Mouse (Mus musculus) macrophage (primary cell): ENCODE data around the gene Nova1. TPM values are rescaled to one million over a fixed set of nuclear protein-coding genes. Genes with fewer than 3 reads are reported as not detected.

Source experiments
- H3K27ac ChIP-seq: fragments of 350-480 bp; formaldehyde crosslinking; 2 replicates; pipeline ENCODE4 v1.9.0; 2021
- H3K36me3 ChIP-seq: fragments of 350-480 bp; formaldehyde crosslinking; 2 replicates; pipeline ENCODE4 v1.9.0; 2021; ENCODE audit errors: inconsistent target
- H3K4me3 ChIP-seq: fragments of 350-480 bp; formaldehyde crosslinking; 2 replicates; pipeline ENCODE4 v1.9.0; 2021; ENCODE audit errors: inconsistent target
- H3K79me2 ChIP-seq: fragments of 350-480 bp; formaldehyde crosslinking; 2 replicates; pipeline ENCODE4 v1.9.0; 2021; ENCODE audit errors: inconsistent target
- WGBS: methylation state at CpG from one replicate; pipeline ENCODE4 v1.1.7; 2026; ENCODE audit warnings: inconsistent platforms; ENCODE audit not compliant: missing documents; 5-methylcytosine and 5-hydroxymethylcytosine counted together
- polyA plus RNA-seq: library from polyadenylated mRNA; stranded (reverse); fragments of 250-400 nt; gene quantifications from 3 replicates; pipeline ENCODE4 v1.2.4, GENCODE M21; 2018; ENCODE audit warnings: inconsistent platforms
- total RNA-seq, 78 experiments: library from RNA; depleted of rRNA; stranded (reverse); fragments of 250-400 nt; gene quantifications; 1 replicate in 9 of 78; 2 replicates in 24 of 78; 3 replicates in 43 of 78; 4 replicates in 2 of 78; pipeline ENCODE4 v1.2.4; 2018; ENCODE audit warnings: inconsistent platforms in 56 of 78

Gene Nova1
- total RNA-seq (2018; cell fraction: chromatin; rRNA removed) = under 1 TPM in 1 of 26 experiments, not detected in 25; 0.19 TPM
- total RNA-seq (2018; cell fraction: cytosol; rRNA removed) = not detected
- total RNA-seq (2018; cell fraction: nucleus; rRNA removed) = not detected
- polyA plus RNA-seq = not detected in 3 replicates

- no peak within 1 kb of the TSS for H3K27ac ChIP-seq
- H3K79me2 ChIP-seq = no peaks in the 10 kb centered on the region
- H3K4me3 ChIP-seq = no peak within 1 kb of the TSS
- no peaks in the 10 kb centered on the region for H3K36me3 ChIP-seq
- WGBS = 2% methylated on average over 50 of the region's 68 CpGs
Measured at GRCm38 (mm10) chr12:46818856-46819347, at the start of gene Nova1. TSS of gene Nova1 (minus strand) at chr12:46818929.

DNA sequence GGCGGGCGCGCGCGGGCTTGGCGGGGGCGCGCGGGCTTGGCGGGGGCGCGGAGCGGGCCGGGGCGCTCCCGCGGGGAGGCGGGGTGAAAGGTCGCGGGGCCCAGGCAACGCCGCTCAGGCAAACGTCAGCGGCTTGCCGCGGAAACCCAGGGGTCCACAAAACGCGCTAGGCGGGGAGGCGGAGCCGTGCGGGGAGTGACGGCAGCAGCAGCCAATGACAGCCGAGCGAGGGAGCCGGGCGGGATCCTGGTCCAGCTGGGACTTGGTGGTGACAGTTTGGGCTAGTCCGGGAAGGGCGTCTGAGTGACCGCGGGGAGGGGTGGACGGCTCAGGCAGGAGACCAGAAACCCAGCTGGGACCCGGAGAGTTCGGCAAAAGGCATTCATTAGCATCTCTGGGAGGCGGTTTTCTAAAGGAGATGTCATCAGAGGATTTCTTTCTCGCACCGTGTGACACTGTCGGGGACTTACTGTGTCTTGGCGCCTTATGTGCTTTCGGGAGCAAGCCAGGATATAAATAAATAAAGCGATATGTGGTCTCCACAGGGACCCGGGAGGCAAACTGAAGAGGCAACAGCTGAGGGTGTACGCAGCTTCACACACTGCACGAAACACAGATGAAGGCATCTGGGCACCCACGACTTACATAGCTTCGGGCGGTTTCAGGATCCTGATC lies 756 bp upstream of the Nova1 start:
- no peaks in the 10 kb centered on the region for H3K36me3 ChIP-seq
- WGBS = 2% methylated on average over 51 of the region's 57 CpGs
- no peak overlapping the region for H3K27ac ChIP-seq
- H3K4me3 ChIP-seq = no peak overlapping the region
- no peaks in the 10 kb centered on the region for H3K79me2 ChIP-seq

GRCm38 (mm10) chr12:46818021-46818855 lies 491 bp downstream of the Nova1 start:
- H3K36me3 ChIP-seq = no peaks in the 10 kb centered on the region
- H3K79me2 ChIP-seq = no peaks in the 10 kb centered on the region
- WGBS = 2% methylated on average over 55 of the region's 61 CpGs
- H3K27ac ChIP-seq = no peak overlapping the region
- H3K4me3 ChIP-seq = no peak overlapping the region

- Histone ChIP-seq H3K36me3 (no peaks in the 10 kb centered on the region), H3K79me2 (no peaks in the 10 kb centered on the region), H3K4me3 (no peak overlapping the region), H3K27ac (no peak overlapping the region)
- 32% methylated on average over 14 of the region's 14 CpGs for WGBS
Measured at GRCm38 (mm10) chr12:46817211-46817803, 1.4 kb downstream of the Nova1 start.

GRCm38 (mm10) chr12:46816291-46816690 lies 2.4 kb downstream of the Nova1 start:
- Histone ChIP-seq H3K27ac (no peak overlapping the region), H3K79me2 (no peaks in the 10 kb centered on the region)
- WGBS = 93% methylated on average over 3 of the region's 3 CpGs

GRCm38 (mm10) chr12:46815697-46816096 lies 3.0 kb downstream of the Nova1 start:
- Histone ChIP-seq H3K27ac (no peak overlapping the region), H3K36me3 (no peaks in the 10 kb centered on the region), H3K79me2 (no peaks in the 10 kb centered on the region), H3K4me3 (no peak overlapping the region)
- 92% methylated on average over 5 of the region's 5 CpGs for WGBS

More at GRCm38 (mm10) chr12:46816291-46816690, 2.4 kb downstream of the Nova1 start:
- Histone ChIP-seq H3K36me3 (no peaks in the 10 kb centered on the region), H3K4me3 (no peak overlapping the region)

- no peaks in the 10 kb centered on the region for H3K79me2 ChIP-seq
- 95% methylated on average over 4 of the region's 4 CpGs for WGBS
- no peak overlapping the region for H3K27ac ChIP-seq
Measured at GRCm38 (mm10) chr12:46814820-46815219, 3.9 kb downstream of the Nova1 start.

DNA sequence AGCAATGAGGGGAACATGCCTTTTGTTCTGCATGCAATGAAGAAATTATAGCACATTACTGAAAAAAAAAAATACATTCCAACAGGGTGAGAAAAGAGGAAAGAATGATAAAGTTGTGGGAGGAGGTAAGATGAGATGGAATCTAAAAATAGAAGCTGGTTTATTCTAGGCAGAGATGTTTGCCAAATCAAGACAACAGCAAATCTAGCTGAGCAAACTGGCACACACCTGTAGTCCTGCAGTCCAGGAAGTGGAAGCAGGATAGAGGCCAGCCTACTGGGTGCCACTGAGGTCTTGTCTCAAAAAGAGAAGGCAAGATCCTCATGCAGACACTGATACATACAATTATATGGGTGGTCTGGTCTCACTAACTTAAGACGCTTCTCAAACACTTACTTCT lies 17.4 kb downstream of the Nova1 start:
- no peak overlapping the region for H3K4me3 ChIP-seq
- H3K36me3 ChIP-seq = no peaks in the 10 kb centered on the region
- no peak overlapping the region for H3K27ac ChIP-seq
- H3K79me2 ChIP-seq = no peaks in the 10 kb centered on the region
- 100% methylated on average over 1 of the region's 1 CpGs for WGBS

More at GRCm38 (mm10) chr12:46814820-46815219, 3.9 kb downstream of the Nova1 start:
- Histone ChIP-seq H3K36me3 (no peaks in the 10 kb centered on the region), H3K4me3 (no peak overlapping the region)

DNA sequence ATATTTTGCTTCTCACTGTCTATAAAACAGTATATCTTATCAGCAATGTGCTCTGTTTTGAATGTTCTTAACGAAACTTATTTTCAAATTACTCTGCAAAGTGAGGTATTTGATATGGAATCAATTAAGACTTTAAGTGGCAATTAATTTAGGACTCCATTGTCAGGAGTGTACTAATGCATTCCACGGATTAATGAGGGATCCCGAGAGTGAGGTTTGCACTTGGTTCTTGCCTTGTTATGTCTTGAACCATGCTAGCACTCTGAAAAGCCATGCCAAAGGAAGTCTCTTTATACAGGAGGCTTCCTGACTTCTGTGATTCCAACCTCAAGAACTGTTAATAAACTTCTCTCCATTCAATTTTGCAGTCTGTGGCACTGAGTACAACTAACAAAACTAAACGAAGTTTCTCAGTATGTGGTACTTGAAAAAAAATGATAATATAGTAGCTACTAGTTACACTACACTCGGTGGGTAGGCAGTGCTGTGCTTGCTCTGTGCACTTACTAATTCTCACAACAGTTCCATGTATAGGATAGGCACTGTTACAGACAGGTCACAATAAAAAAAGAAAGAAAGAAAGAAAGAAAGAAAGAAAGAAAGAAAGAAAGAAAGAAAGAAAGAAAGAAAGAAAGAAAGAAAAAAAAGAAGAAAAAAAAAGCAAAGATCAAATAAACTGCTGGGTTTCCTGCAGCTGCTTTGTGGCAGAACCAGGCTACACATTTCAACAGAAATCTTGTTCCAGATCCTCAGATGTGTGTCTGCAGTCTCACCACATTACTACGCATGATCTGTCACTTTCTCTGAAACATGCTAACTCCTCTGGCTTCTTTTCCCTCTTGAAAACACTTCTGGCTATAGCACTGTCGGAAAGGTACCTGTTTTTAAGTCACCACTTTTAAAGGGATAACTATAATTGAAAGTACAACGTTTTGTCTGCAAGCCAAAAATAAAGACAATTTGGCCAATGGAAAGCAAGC lies 36.1 kb downstream of the Nova1 start:
- Histone ChIP-seq H3K4me3 (no peak overlapping the region), H3K27ac (no peak overlapping the region), H3K36me3 (no peaks in the 10 kb centered on the region), H3K79me2 (no peaks in the 10 kb centered on the region)
- WGBS = 69% methylated on average over 8 of the region's 8 CpGs

DNA sequence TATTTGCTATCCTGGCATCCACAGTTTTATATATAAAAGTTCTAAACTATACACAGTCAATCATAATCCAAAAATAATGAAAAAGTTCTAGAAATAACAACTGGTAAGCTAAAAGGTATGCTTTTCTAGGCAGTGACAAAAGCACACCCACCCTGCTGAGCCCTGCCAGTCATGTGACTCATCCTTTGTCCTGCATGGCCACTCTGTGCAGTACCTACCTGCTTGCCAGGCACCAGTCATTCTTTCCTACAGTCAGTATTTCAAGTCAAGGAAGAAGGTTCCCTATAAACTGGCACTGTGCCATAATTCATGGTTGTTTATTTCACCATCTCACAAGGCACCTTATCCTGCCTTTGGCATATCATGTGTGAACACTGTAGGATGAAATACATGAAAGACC lies 37.2 kb downstream of the Nova1 start:
- no peak overlapping the region for H3K27ac ChIP-seq
- H3K36me3 ChIP-seq = no peaks in the 10 kb centered on the region
- no peak overlapping the region for H3K4me3 ChIP-seq
- H3K79me2 ChIP-seq = no peaks in the 10 kb centered on the region

DNA sequence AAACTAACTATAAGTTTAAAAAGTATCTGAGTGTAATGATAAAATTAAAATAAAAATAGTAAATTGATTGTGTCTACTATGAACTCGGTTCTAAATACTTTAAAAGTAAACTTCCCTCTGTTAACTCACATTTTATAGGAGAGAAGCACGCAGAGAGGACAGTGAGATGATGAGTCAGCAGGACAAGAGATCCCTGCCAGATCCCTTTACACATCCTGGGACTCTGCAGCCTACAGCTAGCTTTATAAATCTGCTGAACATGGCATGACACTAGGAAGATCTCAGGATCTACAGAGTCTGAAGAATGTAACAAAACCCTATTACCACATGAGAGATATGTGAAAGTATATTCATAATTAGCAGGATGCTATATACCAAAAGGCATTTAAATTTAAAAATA lies 37.7 kb downstream of the Nova1 start:
- H3K36me3 ChIP-seq = no peaks in the 10 kb centered on the region
- H3K79me2 ChIP-seq = no peaks in the 10 kb centered on the region
- no peak overlapping the region for H3K4me3 ChIP-seq
- WGBS = 56% methylated on average over 2 of the region's 2 CpGs
- no peak overlapping the region for H3K27ac ChIP-seq

DNA sequence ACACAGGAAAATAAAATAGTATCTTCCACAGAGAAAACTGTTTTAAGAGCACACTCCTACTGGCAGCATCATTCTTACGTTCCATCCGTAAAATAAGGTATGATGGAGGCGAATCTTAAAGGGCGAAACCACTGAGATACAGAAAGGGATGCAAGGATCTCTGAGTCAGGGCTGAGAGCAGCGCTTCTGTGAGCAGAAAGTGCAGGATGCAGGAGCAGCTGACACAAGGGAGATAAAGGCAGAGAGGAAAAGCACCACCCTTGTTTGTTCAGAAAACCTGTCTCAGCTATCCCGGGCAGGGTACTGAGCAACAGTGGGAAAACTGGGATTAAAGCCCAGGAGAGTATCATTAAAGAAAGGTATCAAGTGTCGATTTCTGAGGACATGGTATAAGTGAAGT lies 59.3 kb downstream of the Nova1 start:
- H3K36me3 ChIP-seq = no peaks in the 10 kb centered on the region
- 67% methylated on average over 7 of the region's 7 CpGs for WGBS
- H3K27ac ChIP-seq = no peak overlapping the region
- no peak overlapping the region for H3K4me3 ChIP-seq
- no peaks in the 10 kb centered on the region for H3K79me2 ChIP-seq

DNA sequence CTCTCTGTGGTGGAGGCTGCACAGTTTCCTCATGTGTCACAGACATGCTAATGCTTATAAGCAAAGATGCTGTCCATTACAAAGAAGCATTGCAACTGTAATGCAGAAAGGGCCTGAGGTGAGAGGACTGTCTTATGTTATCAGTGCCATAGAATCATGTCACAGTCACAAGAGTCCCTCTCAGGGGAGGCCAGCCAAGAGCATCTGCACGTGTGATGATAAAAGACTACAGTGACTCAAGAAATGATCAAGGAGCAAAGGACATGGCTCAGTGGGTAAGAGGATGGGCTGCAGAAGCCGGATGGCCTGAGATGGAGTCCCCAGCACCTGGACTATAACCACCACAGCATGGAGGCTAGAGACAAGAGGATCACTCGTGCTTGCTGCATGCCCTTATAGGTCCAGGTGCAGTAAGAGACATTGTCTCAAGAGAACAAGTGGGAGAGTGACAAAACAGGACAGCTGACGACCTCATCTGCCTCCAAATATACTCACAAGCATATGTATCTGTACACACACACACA lies 64.3 kb downstream of the Nova1 start:
- no peak overlapping the region for H3K27ac ChIP-seq
- WGBS = 82% methylated on average over 4 of the region's 4 CpGs
- H3K79me2 ChIP-seq = no peaks in the 10 kb centered on the region
- no peaks in the 10 kb centered on the region for H3K36me3 ChIP-seq
- no peak overlapping the region for H3K4me3 ChIP-seq

DNA sequence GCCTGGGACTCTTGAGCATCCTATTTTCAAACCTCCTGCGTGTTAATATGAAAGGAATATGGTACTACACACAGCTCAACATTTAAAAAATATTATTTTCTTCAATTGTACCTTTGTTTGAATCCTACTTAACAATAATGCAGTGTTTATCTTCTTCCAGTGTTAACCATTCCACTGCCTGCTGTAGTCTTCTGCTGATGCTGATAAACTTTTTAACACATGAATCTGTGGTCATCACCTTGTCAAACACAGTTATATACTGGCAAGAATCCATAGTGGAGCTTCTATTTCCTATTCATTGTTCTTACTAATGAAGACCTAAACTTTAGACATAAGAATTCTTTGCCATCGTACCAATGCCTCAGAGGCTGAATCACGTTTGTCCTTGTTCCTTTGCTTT lies 65.6 kb downstream of the Nova1 start:
- 82% methylated on average over 3 of the region's 3 CpGs for WGBS
- Histone ChIP-seq H3K36me3 (no peaks in the 10 kb centered on the region), H3K27ac (no peak overlapping the region), H3K4me3 (no peak overlapping the region), H3K79me2 (no peaks in the 10 kb centered on the region)
